Mouse (Mus musculus): ENCODE data around the gene Dennd1a. TPM values are rescaled to one million over a fixed set of nuclear protein-coding genes. Genes with fewer than 3 reads are reported as not detected.
A peak's percentile ranks its signal among the peaks of the same experiment; 100 is the strongest.

The Dennd1a gene
- total RNA-seq (2021) = 10 to 100 TPM; 69.9 to 77.0 TPM

DNA sequence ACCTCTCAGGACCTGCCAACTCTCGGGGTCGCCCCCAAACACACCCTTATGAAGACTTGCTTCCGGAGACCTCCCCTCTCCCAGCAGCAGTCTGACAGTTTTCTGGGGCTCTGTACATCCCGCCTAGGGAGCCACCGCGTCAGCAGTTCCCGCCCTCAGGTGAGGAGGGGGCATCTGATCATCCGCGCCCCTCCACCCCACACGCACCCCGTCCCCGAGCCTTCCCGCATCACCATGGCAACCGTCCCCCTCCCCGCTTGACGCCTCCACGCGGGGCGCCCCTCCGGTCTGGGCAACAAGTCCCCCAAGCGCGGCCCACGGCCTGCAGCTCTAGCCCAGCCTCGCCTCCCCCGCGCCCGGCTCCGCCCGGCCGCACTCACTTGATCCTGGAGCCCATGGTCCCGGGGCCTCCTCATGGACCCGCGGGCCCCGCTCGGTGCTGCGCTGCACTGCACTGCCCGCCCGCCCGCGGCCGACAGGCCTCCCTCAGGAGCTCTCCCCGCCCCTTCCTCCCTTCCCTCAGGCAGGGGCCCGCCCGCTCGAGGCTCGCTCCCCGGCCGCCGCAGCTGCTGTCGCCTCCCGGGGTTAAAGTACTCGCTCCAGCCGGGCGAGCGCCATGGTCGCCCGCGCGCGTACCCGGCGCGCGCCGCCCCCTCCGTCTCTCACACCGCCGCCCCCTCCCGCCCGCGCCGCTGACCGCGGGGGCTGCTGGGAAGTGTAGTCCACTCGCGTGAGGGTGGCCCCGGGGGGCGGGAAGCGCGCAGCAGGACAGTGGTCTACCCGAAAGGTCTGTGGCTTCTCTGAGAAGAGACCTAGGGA lies at the start of gene Dennd1a:
Gene Dennd1a (minus strand): TSS at position 658 of the 819 bp plus-strand sequence.
- peak; percentile 79 to 86 for DNase-seq (ENCODE audit: low spot score in 2 of 2)
- intact Hi-C loops (cut with DNase I) = loop anchor here (5.0 kb wide), 1 partner anchor 65 kb away; no protein-coding TSS in a partner anchor

GRCm38 (mm10) chr2:38336606-38337005 lies 49.4 kb upstream of the Dennd1a start:
- no peak for DNase-seq (ENCODE audit: low spot score in 2 of 2)
- intact Hi-C loops (cut with DNase I) = no loop called here

- intact Hi-C loops (cut with DNase I) = no loop called here
- DNase-seq (ENCODE audit: low spot score in 2 of 2) = no peak
These were observed 46.5 kb upstream of the Dennd1a start for GRCm38 (mm10) chr2:38333586-38334119.

- no peak for DNase-seq (ENCODE audit: low spot score in 2 of 2)
- intact Hi-C loops (cut with DNase I) = no loop called here
These were observed 39.5 kb upstream of the Dennd1a start for GRCm38 (mm10) chr2:38326671-38327070.

DNA sequence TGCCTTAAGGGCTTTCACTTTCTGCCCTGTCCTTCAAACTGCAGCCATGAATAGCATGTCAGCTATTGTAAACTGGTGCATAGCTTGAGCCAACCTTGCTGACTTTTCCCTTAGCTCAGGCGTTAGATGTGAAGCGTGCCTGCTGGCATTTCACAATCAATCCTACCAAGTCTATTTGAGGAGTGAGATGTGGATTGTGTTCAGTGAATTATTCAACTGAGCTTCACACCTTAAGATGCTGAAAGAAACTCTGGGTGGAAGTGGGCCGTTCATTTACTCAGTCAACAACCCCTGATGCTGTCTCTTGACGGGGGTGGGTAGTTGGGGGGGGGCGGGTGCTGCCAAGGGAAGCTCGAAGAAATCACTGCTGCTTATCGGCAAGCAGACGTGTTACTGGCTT lies 36.2 kb upstream of the Dennd1a start:
- peak in 1 of 2 experiments; percentile 54 for DNase-seq (ENCODE audit: low spot score in 2 of 2)
- intact Hi-C loops (cut with DNase I) = no loop called here

GRCm38 (mm10) chr2:38320911-38321310 lies 33.7 kb upstream of the Dennd1a start:
- intact Hi-C loops (cut with DNase I) = no loop called here
- no peak for DNase-seq (ENCODE audit: low spot score in 2 of 2)

- no peak for DNase-seq (ENCODE audit: low spot score in 2 of 2)
- intact Hi-C loops (cut with DNase I) = no loop called here
These were observed 31.9 kb upstream of the Dennd1a start for GRCm38 (mm10) chr2:38319086-38319485.

DNA sequence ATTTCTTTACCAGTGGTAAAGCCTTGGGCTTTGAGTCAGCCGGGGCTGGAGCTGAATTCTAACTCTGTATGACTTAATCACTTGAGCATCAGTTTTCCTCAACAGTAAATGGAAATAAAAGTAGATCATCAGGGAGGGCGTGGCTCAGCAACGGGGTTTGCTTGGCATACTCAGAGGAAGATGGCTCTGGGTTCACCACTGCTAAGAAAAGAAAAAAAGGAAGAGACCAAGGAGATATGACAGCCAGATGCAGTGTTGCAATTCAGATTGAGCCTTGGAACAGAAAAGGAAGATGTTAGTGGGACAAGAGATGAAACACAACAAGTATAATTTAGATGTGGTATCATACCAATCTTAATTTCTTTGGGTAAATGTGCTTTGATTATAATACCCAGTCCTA lies 26.2 kb upstream of the Dennd1a start:
- intact Hi-C loops (cut with DNase I) = no loop called here

GRCm38 (mm10) chr2:38312921-38313320 lies 25.7 kb upstream of the Dennd1a start:
- no peak for DNase-seq (ENCODE audit: low spot score in 2 of 2)
- intact Hi-C loops (cut with DNase I) = no loop called here

More for the DNA sequence above, 26.2 kb upstream of the Dennd1a start:
- no peak for DNase-seq (ENCODE audit: low spot score in 2 of 2)

DNA sequence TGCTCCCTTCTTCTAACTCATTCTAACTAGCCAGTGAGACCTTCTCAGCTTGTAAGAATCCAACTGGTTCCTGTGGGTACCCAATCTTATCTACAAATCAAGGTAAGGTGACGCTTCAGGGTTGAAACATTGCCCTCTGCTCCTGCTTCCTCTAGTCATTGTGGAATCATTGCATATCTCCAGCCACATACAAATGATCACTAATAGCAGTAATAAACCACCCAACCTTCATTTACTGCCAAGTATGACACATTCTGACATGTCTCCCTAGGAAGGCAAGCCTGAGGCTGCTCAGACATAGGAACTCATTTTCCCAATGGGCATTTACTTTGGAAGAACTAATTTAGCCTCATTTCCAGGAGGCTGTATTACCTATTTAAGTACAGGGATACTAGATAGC lies 18.0 kb upstream of the Dennd1a start:
- intact Hi-C loops (cut with DNase I) = no loop called here
- no peak for DNase-seq (ENCODE audit: low spot score in 2 of 2)

DNA sequence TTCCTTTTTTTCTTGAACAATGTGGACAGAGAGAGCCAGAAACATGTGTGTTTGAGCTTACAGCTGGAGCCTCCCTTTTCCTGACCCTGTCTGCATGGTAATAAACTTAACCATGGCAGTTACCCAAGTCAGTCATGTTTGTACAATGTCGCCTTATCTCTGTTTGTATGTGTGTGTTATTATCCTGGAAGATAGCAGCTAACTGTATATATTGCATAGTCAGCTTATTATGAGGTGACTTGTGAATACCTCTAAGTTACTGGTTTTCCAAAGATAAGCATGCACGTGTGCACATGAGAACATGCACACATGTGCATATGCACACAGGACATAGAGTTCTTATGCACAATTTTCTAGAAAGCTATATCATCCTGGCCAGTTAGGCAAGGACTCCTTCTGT lies 13.8 kb upstream of the Dennd1a start:
- DNase-seq (ENCODE audit: low spot score in 2 of 2) = no peak
- intact Hi-C loops (cut with DNase I) = no loop called here

DNA sequence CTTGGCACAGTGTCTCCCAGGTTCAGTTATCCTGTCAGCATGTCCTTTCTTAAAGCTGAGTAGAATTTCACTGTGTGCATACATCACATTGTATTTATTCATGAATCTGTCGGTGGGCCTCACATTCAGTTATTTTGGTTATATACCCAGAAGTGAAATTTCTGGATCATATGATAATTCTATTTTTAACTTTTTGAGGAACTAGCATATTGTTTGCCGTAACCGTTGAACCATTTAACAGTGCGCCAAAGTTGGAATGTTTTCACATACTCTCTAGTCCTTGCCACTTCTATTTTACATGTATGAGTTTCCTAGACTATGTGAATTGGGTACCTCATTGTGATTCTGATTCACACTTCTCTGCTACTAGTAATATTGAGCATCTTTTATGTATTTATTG lies 8.7 kb upstream of the Dennd1a start:
- no peak for DNase-seq (ENCODE audit: low spot score in 2 of 2)
- intact Hi-C loops (cut with DNase I) = no loop called here

DNA sequence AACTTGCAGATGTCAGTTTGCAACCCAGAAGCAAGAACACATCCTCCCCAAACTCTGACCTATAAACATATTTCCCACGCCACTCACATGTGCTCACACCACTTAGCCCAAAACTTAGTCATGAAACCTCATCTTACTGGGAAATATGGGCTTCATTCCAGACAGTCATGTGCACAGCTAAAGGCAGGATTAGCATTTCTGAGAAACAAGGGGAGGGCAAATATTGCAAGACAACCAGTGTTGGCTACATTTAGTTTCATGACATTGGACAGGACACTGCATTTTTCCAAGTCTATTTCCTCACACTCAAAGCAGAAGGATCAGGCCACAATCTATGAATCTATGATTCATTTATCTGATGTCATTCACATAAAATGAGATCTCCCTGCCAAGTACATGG lies 4.3 kb upstream of the Dennd1a start:
- intact Hi-C loops (cut with DNase I) = no loop called here
- no peak for DNase-seq (ENCODE audit: low spot score in 2 of 2)

GRCm38 (mm10) chr2:38288226-38288625 lies 1.0 kb upstream of the Dennd1a start:
- DNase-seq (ENCODE audit: low spot score in 2 of 2) = no peak
- intact Hi-C loops (cut with DNase I) = loop anchor here (5.0 kb wide), 1 partner anchor 64 kb away; no protein-coding TSS in a partner anchor

- intact Hi-C loops (cut with DNase I) = loop anchor here (5.0 kb wide), 1 partner anchor 66 kb away; no protein-coding TSS in a partner anchor
These were observed 807 bp downstream of the Dennd1a start for GRCm38 (mm10) chr2:38286433-38286732.

DNA sequence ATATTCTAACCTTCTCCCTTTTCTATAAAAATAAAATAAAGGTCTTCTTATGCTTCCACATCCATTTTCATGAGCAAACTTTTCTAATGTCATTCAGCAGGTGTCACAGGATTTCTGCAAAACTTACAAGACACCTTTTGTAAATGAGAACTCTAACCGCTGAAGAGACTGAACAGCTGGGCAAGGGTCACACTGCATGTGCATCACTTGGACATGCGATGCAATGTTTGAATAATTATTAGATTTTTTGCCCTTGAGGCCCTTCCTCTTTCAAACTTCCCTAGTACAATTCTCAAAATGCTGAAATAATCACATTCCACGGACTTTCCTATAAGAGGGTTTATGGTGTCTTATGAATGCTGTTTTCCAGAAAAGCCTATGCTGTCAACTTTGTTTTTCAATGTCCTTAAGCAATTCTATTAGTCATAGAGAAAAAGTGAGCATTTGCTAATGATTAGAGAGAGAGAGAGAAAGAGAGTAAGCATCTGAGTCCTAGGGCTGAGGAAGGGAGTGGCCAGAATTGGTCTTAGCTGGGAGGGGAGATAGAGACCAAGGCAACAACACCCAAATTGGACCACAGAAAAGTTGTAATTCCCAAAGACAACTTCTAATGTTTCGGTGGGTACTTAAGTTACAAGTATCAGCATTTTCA lies 1.3 kb downstream of the Dennd1a start:
- intact Hi-C loops (cut with DNase I) = loop anchor here (5.0 kb wide), 1 partner anchor 66 kb away; no protein-coding TSS in a partner anchor
- DNase-seq (ENCODE audit: low spot score in 2 of 2) = no peak

More at GRCm38 (mm10) chr2:38286433-38286732, 807 bp downstream of the Dennd1a start:
- no peak for DNase-seq (ENCODE audit: low spot score in 2 of 2)

DNA sequence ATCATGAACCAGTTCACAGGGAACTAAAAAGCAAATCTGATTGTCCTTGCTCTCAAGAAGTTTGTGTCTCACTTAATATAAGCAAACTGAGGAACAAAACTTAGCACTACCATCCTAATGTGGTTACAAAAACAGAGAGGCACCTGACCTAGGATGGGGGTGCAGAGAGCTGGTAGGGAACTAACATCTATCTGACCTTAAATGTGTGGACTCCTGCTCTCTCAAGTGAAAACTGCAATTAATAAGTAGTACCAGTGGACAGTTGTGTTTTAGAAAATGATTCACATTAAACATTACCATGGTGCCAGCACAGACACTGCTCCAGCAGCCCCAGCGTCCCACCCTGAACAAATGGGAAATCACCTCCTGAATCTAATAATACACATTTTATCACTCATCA lies 3.2 kb downstream of the Dennd1a start:
- DNase-seq (ENCODE audit: low spot score in 2 of 2) = no peak
- intact Hi-C loops (cut with DNase I) = no loop called here

GRCm38 (mm10) chr2:38280376-38280775 lies 6.8 kb downstream of the Dennd1a start:
- intact Hi-C loops (cut with DNase I) = no loop called here
- DNase-seq (ENCODE audit: low spot score in 2 of 2) = no peak

- intact Hi-C loops (cut with DNase I) = no loop called here
- no peak for DNase-seq (ENCODE audit: low spot score in 2 of 2)
These were observed 12.2 kb downstream of the Dennd1a start for GRCm38 (mm10) chr2:38274973-38275372.

DNA sequence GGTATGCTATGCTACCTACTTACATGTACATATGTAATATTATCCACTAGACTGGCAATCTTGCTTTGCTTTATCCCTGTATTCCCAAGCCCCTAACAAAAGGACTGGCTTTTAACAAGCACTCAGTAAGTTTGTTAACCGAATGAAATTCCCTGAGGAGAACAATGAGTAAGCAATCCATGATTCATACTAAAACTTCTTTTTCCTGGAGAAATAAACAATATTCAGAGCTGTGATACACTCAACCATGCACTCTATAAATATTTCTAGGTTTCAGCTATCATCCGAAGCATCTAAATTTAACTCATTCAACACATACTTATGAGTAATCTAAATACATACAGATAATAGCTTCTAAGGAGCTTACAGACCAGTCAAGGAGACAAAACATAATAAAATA lies 23.5 kb downstream of the Dennd1a start:
- no peak for DNase-seq (ENCODE audit: low spot score in 2 of 2)
- intact Hi-C loops (cut with DNase I) = no loop called here

GRCm38 (mm10) chr2:38259052-38259451 lies 28.1 kb downstream of the Dennd1a start:
- DNase-seq (ENCODE audit: low spot score in 2 of 2) = no peak
- intact Hi-C loops (cut with DNase I) = no loop called here
